Mouse (Mus musculus): Measurements from ENCODE around the gene Nectin2. TPM values are rescaled to one million over a fixed set of nuclear protein-coding genes. Genes with fewer than 3 reads are reported as not detected.

The Nectin2 gene
- polyA plus RNA-seq, 1 experiment: 74.7 TPM

GRCm38 (mm10) chr7:19676662-19677061 lies 73.6 kb downstream of the Nectin2 start:
- TF ChIP-seq POLR2A (IDR thresholded peaks at IDR 0.05; ENCODE audit: borderline replicate concordance, extremely low read depth, low read depth, low read length) (no peak), CTCF (IDR thresholded peaks at IDR 0.05; ENCODE audit: insufficient read depth, low read length) (no peak)
- WGBS: 65% methylated on average over 1 of the region's 1 CpGs
- H3K4me3 ChIP-seq (replicated peaks; ENCODE audit: extremely low read depth, low read depth, low read length): no peak overlapping the region

GRCm38 (mm10) chr7:19675824-19676223 lies 74.5 kb downstream of the Nectin2 start:
- whole genome bisulfite sequencing: 71% methylated on average over 10 of the region's 10 CpGs
- Histone ChIP-seq H3K4me3 (replicated peaks; ENCODE audit: extremely low read depth, low read depth, low read length) (no peak overlapping the region), H3K4me1 (ENCODE audit: control insufficient read depth, insufficient read depth, low read length) (no peaks in the 10 kb centered on the region)
- DNase-seq: no peak
- no peak for TF ChIP-seq CTCF (IDR thresholded peaks at IDR 0.05; ENCODE audit: insufficient read depth, low read length)
- no peak for TF ChIP-seq POLR2A (IDR thresholded peaks at IDR 0.05; ENCODE audit: borderline replicate concordance, extremely low read depth, low read depth, low read length)

More at GRCm38 (mm10) chr7:19676662-19677061, 73.6 kb downstream of the Nectin2 start:
- no peaks in the 10 kb centered on the region for H3K4me1 ChIP-seq (ENCODE audit: control insufficient read depth, insufficient read depth, low read length)
- no peak for DNase-seq

- 49% methylated on average over 14 of the region's 14 CpGs for WGBS
- no peak for TF ChIP-seq POLR2A (IDR thresholded peaks at IDR 0.05; ENCODE audit: borderline replicate concordance, extremely low read depth, low read depth, low read length)
- TF ChIP-seq CTCF (IDR thresholded peaks at IDR 0.05; ENCODE audit: insufficient read depth, low read length): no peak
- DNase-seq: no peak
- Histone ChIP-seq H3K4me1 (ENCODE audit: control insufficient read depth, insufficient read depth, low read length) (peaks cover 5% of the 10 kb centered on the region; the same call in 1 of the 2 replicates), H3K4me3 (replicated peaks; ENCODE audit: extremely low read depth, low read depth, low read length) (no peak overlapping the region)
Observed at GRCm38 (mm10) chr7:19673083-19673699, 77.1 kb downstream of the Nectin2 start.

GRCm38 (mm10) chr7:19671511-19671910 lies 78.8 kb downstream of the Nectin2 start:
- no peak for DNase-seq
- Histone ChIP-seq H3K4me3 (replicated peaks; ENCODE audit: extremely low read depth, low read depth, low read length) (no peak overlapping the region), H3K4me1 (ENCODE audit: control insufficient read depth, insufficient read depth, low read length) (peaks cover 5% of the 10 kb centered on the region; the same call in 1 of the 2 replicates)
- no peak for TF ChIP-seq POLR2A (IDR thresholded peaks at IDR 0.05; ENCODE audit: borderline replicate concordance, extremely low read depth, low read depth, low read length)
- no peak for TF ChIP-seq CTCF (IDR thresholded peaks at IDR 0.05; ENCODE audit: insufficient read depth, low read length)
- 69% methylated on average over 10 of the region's 10 CpGs for WGBS

GRCm38 (mm10) chr7:19668947-19669721 lies 81.1 kb downstream of the Nectin2 start:
- 4% methylated on average over 10 of the region's 10 CpGs for WGBS
- H3K4me3 ChIP-seq (replicated peaks; ENCODE audit: extremely low read depth, low read depth, low read length): no peak overlapping the region
- peaks cover 7% of the 10 kb centered on the region for H3K4me1 ChIP-seq (ENCODE audit: control insufficient read depth, insufficient read depth, low read length)
- no peak for TF ChIP-seq POLR2A (IDR thresholded peaks at IDR 0.05; ENCODE audit: borderline replicate concordance, extremely low read depth, low read depth, low read length)
- peak; percentile 88 for TF ChIP-seq CTCF (IDR thresholded peaks at IDR 0.05; ENCODE audit: insufficient read depth, low read length)
- DNase-seq: peak; percentile 86

- H3K4me3 ChIP-seq (replicated peaks; ENCODE audit: extremely low read depth, low read depth, low read length): no peak overlapping the region
- H3K4me1 ChIP-seq (ENCODE audit: control insufficient read depth, insufficient read depth, low read length): peaks cover 14% of the 10 kb centered on the region
- WGBS: 64% methylated on average over 2 of the region's 2 CpGs
- TF ChIP-seq CTCF (IDR thresholded peaks at IDR 0.05; ENCODE audit: insufficient read depth, low read length) (no peak), POLR2A (IDR thresholded peaks at IDR 0.05; ENCODE audit: borderline replicate concordance, extremely low read depth, low read depth, low read length) (no peak)
- DNase-seq: no peak
Observed at GRCm38 (mm10) chr7:19667434-19667833, 82.8 kb downstream of the Nectin2 start.

- TF ChIP-seq POLR2A (IDR thresholded peaks at IDR 0.05; ENCODE audit: borderline replicate concordance, extremely low read depth, low read depth, low read length): no peak
- no peak for TF ChIP-seq CTCF (IDR thresholded peaks at IDR 0.05; ENCODE audit: insufficient read depth, low read length)
- Histone ChIP-seq H3K4me1 (ENCODE audit: control insufficient read depth, insufficient read depth, low read length) (peaks cover 14% of the 10 kb centered on the region), H3K4me3 (replicated peaks; ENCODE audit: extremely low read depth, low read depth, low read length) (no peak overlapping the region)
- DNase-seq: no peak
- 62% methylated on average over 3 of the region's 3 CpGs for WGBS
Observed at GRCm38 (mm10) chr7:19666750-19667149, 83.5 kb downstream of the Nectin2 start.

Other genes starting within 250 kb of the Nectin2 start
- gene Bloc1s3, start 242.1 kb downstream of the Nectin2 start, polyA plus RNA-seq (2012; rRNA removed): 12.2 and 12.9 TPM in 2 replicates
- gene Trappc6a, start 242.1 kb downstream of the Nectin2 start, polyA plus RNA-seq (2012; rRNA removed): 63.1 and 93.4 TPM in 2 replicates
- gene Nkpd1, start 232.6 kb downstream of the Nectin2 start, polyA plus RNA-seq (2012; rRNA removed): 0.62 and 17.3 TPM in 2 replicates
- 113 and 121 TPM in 2 replicates for gene Ppp1r37, start 187.4 kb downstream of the Nectin2 start, polyA plus RNA-seq (2012; rRNA removed)
- 4.3 and 5.0 TPM in 2 replicates for gene Zfp296, start 173.2 kb downstream of the Nectin2 start, polyA plus RNA-seq (2012; rRNA removed)
- 99.2 and 132 TPM in 2 replicates for gene Gemin7, start 172.9 kb downstream of the Nectin2 start, polyA plus RNA-seq (2012; rRNA removed)
- 96.1 and 134 TPM in 2 replicates for gene Clasrp, start 146.0 kb downstream of the Nectin2 start, polyA plus RNA-seq (2012; rRNA removed)
- gene Relb, start 121.0 kb downstream of the Nectin2 start, polyA plus RNA-seq (2012; rRNA removed): 32.5 and 34.9 TPM in 2 replicates
- gene Clptm1, start 85.5 kb downstream of the Nectin2 start, polyA plus RNA-seq (2012; rRNA removed): 96.8 and 143 TPM in 2 replicates
- gene Apoc2, start 72.5 kb downstream of the Nectin2 start, polyA plus RNA-seq (2012; rRNA removed): 1.9 and 5.1 TPM in 2 replicates
- gene Gm44805, start 69.1 kb downstream of the Nectin2 start, polyA plus RNA-seq (2012; rRNA removed): not detected in 2 replicates
- 1.1 and 1.4 TPM in 2 replicates for gene Apoc4, start 69.0 kb downstream of the Nectin2 start, polyA plus RNA-seq (2012; rRNA removed)
- gene Apoc1, start 57.8 kb downstream of the Nectin2 start, polyA plus RNA-seq (2012; rRNA removed): 25.9 and 29.2 TPM in 2 replicates
- gene Apoe, start 51.3 kb downstream of the Nectin2 start, polyA plus RNA-seq (2012; rRNA removed): 815 and 1,134 TPM in 2 replicates
- gene Tomm40, start 35.0 kb downstream of the Nectin2 start, polyA plus RNA-seq (2012; rRNA removed): 46.0 and 51.3 TPM in 2 replicates
- 769 and 829 TPM in 2 replicates for gene Bcam, start 20.5 kb upstream of the Nectin2 start, polyA plus RNA-seq (2012; rRNA removed)
- gene Cblc, start 46.3 kb upstream of the Nectin2 start, polyA plus RNA-seq (2012; rRNA removed): 16.1 and 21.9 TPM in 2 replicates
- gene Bcl3, start 72.3 kb upstream of the Nectin2 start, polyA plus RNA-seq (2012; rRNA removed): 38.7 and 71.2 TPM in 2 replicates
- gene Gm19345, start 101.5 kb upstream of the Nectin2 start, polyA plus RNA-seq (2012; rRNA removed): 0.52 TPM in 1 of 2 replicates, not detected in the other
- 0.90 and 2.5 TPM in 2 replicates for gene Ceacam16, start 110.8 kb upstream of the Nectin2 start, polyA plus RNA-seq (2012; rRNA removed)
- 2.0 TPM in 1 of 2 replicates, not detected in the other for gene Ceacam19, start 137.5 kb upstream of the Nectin2 start, polyA plus RNA-seq (2012; rRNA removed)
- 23.7 and 24.7 TPM in 2 replicates for gene Pvr, start 170.7 kb upstream of the Nectin2 start, polyA plus RNA-seq (2012; rRNA removed)
- 1.2 and 1.9 TPM in 2 replicates for gene Igsf23, start 200.3 kb upstream of the Nectin2 start, polyA plus RNA-seq (2012; rRNA removed)
- gene Ceacam20, start 214.9 kb upstream of the Nectin2 start, polyA plus RNA-seq (2012; rRNA removed): 0.06 and 0.33 TPM in 2 replicates
- not detected in 2 replicates for gene Nlrp9b, start 241.0 kb upstream of the Nectin2 start, polyA plus RNA-seq (2012; rRNA removed)

Measured in lung, adult 2 months (tissue).